Mouse (Mus musculus) bone marrow, adult 2 months (tissue): ENCODE measurements at regions not wholly inside any gene's neighbourhood (a gene's known extent, or its start where the extent isn't known, plus 50 kb on each side); places are given as distances from the start of the nearest gene placed in this dataset.

Source experiments
- H3K27ac ChIP-seq: fragments of 200-500 bp; 2 replicates; pipeline ENCODE4 v1.5.1; 2012; ENCODE audit warnings: low read depth, mild to moderate bottlenecking, control low read depth, inconsistent platforms, low read length; ENCODE audit not compliant: control insufficient read depth, poor library complexity, insufficient read depth
- H3K4me1 ChIP-seq: fragments of 200-500 bp; 2 replicates; pipeline ENCODE4 v1.6.1; 2011; ENCODE audit warnings: low read length; ENCODE audit not compliant: control insufficient read depth, insufficient read depth
- H3K4me3 ChIP-seq: fragments of 200-500 bp; replicated peaks from 2 replicates; pipeline ENCODE3; 2011; ENCODE audit warnings: mild to moderate bottlenecking, low read depth, low read length, control low read depth; ENCODE audit not compliant: control insufficient read depth
- CTCF ChIP-seq: fragments of 200-500 bp; IDR thresholded peaks from 2 replicates; pipeline ENCODE4 v1.5.1; 2011; ENCODE audit warnings: low read length, control low read depth; ENCODE audit not compliant: control insufficient read depth, insufficient read depth
- POLR2A ChIP-seq: fragments of 200-500 bp; IDR thresholded peaks from 2 replicates; pipeline ENCODE4 v1.6.1; 2011; ENCODE audit warnings: low read depth, mild to moderate bottlenecking, control low read depth, low read length, borderline replicate concordance; ENCODE audit not compliant: control insufficient read depth
- WGBS: fragments of 180-500 bp; shearing (Covaris S2); methylation state at CpG from one replicate; pipeline ENCODE4 v1.1.7; 2018; 5-methylcytosine and 5-hydroxymethylcytosine counted together

DNA sequence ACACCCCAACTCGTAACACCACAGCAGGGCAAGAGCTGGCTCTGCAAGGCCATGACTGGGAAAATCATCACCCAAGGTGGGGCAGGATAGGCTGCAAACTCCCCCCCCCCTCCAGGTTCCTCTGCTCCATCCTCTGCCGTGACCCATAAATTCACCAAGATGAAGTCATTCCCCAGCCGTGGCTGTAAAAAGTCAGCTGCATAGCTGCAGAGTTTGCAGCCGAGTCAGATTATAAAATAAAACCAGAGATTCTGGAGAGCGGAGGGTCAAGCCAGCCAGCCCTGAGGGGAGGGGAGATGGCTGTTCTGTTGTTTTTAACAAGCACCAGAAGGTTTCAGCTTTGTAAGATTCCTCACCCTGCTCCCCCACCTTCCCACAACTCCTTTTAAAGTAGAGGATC lies 416.7 kb upstream of the Zmiz1 start:
- H3K4me1 ChIP-seq = no peaks in the 10 kb centered on the region
- TF ChIP-seq CTCF (no peak), POLR2A (no peak)
- WGBS = 64% methylated on average over 5 of the region's 5 CpGs

DNA sequence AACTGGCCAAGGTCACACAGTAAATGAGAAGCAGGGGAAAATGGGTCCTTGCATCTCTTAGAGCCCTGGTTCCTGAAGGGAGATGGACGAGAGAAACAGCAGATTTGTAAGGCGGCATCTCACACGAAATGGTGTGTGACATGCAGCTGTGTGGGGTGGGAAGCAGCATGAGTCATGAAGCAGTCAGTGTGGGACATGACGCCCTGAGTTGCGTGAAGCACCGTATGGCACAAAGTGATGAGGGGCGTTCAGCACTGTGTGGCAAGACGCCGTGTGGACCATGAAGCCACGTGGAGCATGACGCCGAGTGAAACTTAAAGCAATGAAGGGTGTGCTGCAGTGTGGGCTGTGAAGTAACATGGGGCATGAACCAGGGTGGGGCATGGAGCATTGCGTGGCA lies 414.9 kb upstream of the Zmiz1 start:
- TF ChIP-seq CTCF (no peak), POLR2A (no peak)
- no peak overlapping the region for H3K4me3 ChIP-seq
- WGBS = 82% methylated on average over 13 of the region's 13 CpGs

More for the DNA sequence above, 416.7 kb upstream of the Zmiz1 start:
- Histone ChIP-seq H3K27ac (no peak overlapping the region), H3K4me3 (no peak overlapping the region)

DNA sequence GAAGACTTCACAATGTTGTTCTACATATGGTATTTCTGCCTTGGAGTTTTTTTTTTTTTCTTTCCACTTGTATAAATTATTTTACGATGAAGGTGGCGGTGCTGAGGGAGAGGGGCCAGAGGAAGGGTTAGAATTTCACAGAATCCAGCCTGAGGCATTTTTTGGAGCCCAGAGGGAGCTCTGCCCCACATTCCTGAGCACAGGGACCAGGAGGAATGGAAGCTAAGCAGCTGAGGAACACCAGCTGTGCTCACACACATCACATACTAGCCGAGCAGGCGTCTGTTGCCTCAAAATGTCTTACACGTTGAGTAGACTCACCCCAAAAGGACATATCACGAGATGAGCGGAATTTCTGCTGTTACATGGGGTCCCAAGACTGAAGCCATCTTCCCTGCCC lies 414.1 kb upstream of the Zmiz1 start:
- 77% methylated on average over 7 of the region's 7 CpGs for WGBS
- Histone ChIP-seq H3K4me3 (no peak overlapping the region), H3K27ac (no peak overlapping the region), H3K4me1 (no peaks in the 10 kb centered on the region)
- TF ChIP-seq POLR2A (no peak), CTCF (no peak)

More for the DNA sequence above, 414.9 kb upstream of the Zmiz1 start:
- Histone ChIP-seq H3K27ac (no peak overlapping the region), H3K4me1 (no peaks in the 10 kb centered on the region)

DNA sequence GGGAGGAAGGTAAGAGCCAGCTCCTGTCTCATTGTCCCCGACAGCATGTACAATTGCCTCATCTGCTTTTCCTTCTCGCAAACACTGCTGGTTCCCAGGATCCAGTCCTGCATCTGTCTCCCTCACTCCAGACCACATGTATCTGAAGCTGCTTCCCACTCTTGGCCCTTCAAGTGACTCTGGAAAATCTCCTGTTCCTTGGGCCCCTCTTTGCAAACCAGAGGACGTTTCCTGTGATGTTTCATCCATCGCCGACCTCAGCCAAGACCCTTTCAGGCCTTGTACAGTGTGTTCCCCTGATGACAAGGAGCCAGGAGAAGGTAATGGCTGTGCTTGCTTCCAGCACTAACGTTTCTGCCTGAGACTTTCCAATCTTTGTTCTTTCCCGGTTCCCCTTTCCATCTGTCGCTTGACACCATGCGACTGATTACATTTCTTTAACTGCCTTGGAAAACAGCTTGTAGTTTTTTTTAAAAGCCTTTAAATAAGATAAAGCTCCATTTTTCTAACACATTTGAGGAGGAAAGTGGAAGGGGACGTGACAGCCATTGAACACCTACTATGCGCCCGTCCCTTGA lies 408.2 kb upstream of the Zmiz1 start:
- H3K27ac ChIP-seq = no peak overlapping the region
- no peak for TF ChIP-seq POLR2A
- no peak for TF ChIP-seq CTCF
- 78% methylated on average over 12 of the region's 12 CpGs for WGBS

DNA sequence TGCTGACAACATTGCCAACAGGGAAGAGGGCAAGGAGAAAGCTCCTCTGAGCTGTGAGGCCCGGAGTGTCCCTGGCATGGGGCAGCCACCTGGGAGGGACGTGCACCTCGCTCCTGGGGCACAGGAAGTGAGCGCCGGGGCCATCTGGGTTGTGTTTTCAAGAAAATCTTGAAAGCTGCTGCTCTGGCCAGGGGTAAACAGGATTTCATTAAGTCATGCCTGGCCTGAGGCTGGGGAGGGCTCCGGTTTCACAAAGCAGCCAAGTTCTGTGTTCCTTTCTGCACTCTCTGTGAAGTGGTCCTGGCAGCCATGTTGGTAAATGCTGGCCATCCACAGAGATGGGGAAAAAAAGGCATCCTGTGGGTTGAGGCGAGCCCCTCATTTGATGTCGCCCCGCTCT lies 406.8 kb upstream of the Zmiz1 start:
- Histone ChIP-seq H3K4me1 (no peaks in the 10 kb centered on the region), H3K27ac (no peak overlapping the region), H3K4me3 (no peak overlapping the region)
- TF ChIP-seq CTCF (no peak), POLR2A (no peak)
- WGBS = 55% methylated on average over 9 of the region's 9 CpGs

More for the DNA sequence above, 408.2 kb upstream of the Zmiz1 start:
- Histone ChIP-seq H3K4me1 (no peaks in the 10 kb centered on the region), H3K4me3 (no peak overlapping the region)

DNA sequence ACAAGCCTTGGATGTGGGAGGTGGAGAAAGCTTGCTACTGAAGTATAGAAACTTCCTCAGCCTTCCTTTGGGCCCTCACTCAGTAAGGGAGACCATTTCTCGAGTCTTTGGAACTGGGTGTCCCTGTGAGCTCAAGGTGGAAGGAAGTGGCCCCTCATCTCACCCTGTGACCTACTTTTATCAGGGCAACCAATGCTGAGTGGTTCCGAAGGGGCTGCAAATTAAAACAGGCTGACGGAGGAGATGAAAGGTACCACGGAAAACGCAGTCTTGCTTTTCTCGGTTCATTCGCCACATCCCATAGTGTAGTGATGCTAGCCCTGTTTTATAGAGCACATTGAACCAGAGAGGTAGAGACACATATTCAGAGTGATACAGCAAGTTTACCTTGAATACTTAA lies 399.6 kb upstream of the Zmiz1 start:
- no peaks in the 10 kb centered on the region for H3K4me1 ChIP-seq
- no peak overlapping the region for H3K27ac ChIP-seq
- H3K4me3 ChIP-seq = no peak overlapping the region
- 73% methylated on average over 7 of the region's 7 CpGs for WGBS
- TF ChIP-seq POLR2A (no peak), CTCF (no peak)

DNA sequence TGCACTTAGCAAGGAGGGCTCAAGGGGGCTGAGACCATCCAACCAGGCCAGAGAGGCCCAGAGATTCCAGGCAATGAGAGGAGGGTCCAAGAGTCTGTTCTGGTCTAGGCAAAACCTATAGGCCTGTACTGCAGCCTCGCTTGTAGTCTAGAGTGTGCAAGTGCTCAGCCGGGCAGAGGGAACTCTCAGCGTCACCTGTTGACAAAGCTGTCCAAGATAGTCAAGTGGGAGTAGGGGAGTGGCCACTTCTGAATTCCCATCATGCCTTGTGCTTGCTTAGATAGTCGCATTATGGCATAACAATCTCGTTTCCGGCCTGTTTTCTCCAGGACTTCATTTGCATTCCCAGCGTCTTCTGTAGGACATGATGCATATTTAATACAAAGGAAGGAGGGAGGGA lies 398.7 kb upstream of the Zmiz1 start:
- TF ChIP-seq POLR2A (no peak), CTCF (no peak)

DNA sequence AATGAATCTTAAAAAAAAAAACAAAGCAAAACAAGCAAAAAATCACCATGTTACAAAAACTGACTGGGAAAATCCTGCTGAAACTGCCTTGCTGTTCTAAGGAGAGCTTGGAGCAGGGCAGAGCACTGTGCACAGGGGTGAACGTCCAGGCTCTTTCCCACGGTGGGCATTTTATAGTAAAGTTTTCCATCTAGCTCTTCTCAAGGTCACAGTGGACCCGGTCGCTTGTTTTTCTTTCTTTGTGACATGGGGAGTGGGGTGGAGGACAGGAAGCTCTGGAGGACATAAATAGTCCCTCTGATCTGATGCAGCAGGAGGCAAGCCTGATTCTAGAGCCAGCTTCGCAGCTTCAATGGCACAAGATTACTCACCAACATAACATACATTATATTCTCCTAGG lies 395.9 kb upstream of the Zmiz1 start:
- no peak overlapping the region for H3K27ac ChIP-seq
- TF ChIP-seq POLR2A (no peak), CTCF (no peak)
- H3K4me1 ChIP-seq = no peaks in the 10 kb centered on the region
- 55% methylated on average over 5 of the region's 5 CpGs for WGBS
- H3K4me3 ChIP-seq = no peak overlapping the region

More for the DNA sequence above, 398.7 kb upstream of the Zmiz1 start:
- Histone ChIP-seq H3K27ac (no peak overlapping the region), H3K4me3 (no peak overlapping the region), H3K4me1 (no peaks in the 10 kb centered on the region)
- WGBS = 82% methylated on average over 7 of the region's 7 CpGs

DNA sequence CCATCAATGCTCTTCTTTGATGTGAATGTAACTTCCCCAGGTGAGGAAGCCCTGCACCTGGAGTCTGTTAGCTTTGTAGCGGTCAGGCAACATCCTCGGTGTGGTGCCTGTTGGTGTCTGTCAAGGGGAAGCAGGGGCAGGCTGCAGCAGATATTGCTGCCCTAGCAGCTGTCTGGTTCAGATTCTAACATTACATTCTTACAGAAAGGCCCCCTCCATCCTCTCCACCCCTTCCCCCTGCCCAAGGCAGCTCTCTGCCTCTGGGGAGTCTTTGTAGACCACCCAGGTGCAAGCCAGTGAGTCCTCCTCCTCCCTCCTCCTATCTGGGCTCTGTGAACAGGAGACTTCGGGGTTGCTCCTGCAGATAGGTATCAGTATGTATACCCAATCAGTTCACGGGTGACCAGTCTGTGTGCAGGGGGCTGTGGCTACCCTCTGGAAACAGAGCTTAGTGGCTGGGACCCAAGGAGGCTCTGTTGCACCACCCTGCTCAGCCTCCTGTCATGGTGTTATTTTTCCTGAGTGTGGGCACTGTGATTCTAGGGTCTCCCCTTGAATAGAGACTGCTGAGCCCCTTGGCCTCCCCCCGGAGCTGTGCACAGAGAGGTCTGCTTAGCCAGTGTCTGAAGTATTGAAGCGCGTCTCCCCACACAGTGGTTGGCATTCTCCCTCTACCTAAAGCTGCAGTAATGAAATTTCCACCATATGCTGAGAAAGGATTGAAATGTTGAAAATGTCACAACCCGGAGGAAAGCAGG lies 394.6 kb upstream of the Zmiz1 start:
- WGBS = 68% methylated on average over 8 of the region's 8 CpGs
- H3K27ac ChIP-seq = no peak overlapping the region
- no peak overlapping the region for H3K4me3 ChIP-seq
- no peaks in the 10 kb centered on the region for H3K4me1 ChIP-seq
- TF ChIP-seq POLR2A = no peak
- TF ChIP-seq CTCF = no peak
